Mouse (Mus musculus) T-helper 1 cell (primary cell): ENCODE results near the gene Cmss1.

Source experiments
- in situ Hi-C: fragments of 300-600 bp; cut with MboI, MseI; formaldehyde crosslinking; loops from one replicate; pipeline ENCODE4 v1.15.1; 2025; ENCODE audit warnings: high pct_unique_total_duplicates

Gene Cmss1

DNA sequence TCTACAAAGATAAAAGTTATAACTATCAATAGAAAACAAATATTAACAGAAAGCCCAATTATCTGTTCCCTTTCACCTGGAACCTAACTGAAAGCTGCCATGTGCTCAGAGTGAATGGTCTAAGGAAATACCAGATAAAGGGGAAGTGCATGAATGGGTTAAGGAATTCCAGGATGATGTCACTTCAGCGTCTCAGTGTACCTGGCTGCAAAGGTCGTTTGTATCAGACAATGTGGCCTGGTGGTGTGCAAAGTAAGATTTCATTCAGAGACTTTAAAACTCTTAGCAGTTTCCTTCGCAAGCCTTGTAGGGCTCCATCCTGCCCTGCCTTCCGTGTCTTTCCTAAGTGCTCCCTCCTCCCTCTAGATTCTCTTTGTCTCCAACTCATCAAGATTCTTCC, 173.5 kb downstream of the Cmss1 start:
- in situ Hi-C loops, result no loop called here

GRCm38 (mm10) chr16:57431294-57431693, 175.4 kb downstream of the Cmss1 start:
- in situ Hi-C loops, result no loop called here

DNA sequence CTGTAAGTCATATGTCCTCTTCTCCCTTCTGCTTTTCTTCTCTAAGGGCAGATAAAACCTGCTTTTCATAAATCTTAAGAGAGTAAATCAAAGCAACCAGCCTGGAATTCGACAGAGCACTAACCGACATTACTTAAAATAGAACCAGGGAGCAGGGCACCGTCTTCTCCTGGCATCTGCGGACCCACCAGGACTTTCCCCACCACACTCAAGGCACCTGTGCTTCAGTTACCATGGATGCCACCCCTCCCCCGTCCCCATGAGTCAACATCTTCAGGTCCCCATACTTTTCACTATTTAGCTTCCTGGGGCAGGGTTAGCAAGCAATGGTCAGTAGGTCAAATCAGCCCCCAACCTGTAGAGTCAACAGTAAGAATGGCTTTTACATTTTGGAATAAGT, 177.7 kb downstream of the Cmss1 start:
- in situ Hi-C loops, result no loop called here

GRCm38 (mm10) chr16:57427516-57428285, 179.0 kb downstream of the Cmss1 start:
- in situ Hi-C loops, result no loop called here

GRCm38 (mm10) chr16:57426680-57427079, 180.0 kb downstream of the Cmss1 start:
- in situ Hi-C loops, result no loop called here

DNA sequence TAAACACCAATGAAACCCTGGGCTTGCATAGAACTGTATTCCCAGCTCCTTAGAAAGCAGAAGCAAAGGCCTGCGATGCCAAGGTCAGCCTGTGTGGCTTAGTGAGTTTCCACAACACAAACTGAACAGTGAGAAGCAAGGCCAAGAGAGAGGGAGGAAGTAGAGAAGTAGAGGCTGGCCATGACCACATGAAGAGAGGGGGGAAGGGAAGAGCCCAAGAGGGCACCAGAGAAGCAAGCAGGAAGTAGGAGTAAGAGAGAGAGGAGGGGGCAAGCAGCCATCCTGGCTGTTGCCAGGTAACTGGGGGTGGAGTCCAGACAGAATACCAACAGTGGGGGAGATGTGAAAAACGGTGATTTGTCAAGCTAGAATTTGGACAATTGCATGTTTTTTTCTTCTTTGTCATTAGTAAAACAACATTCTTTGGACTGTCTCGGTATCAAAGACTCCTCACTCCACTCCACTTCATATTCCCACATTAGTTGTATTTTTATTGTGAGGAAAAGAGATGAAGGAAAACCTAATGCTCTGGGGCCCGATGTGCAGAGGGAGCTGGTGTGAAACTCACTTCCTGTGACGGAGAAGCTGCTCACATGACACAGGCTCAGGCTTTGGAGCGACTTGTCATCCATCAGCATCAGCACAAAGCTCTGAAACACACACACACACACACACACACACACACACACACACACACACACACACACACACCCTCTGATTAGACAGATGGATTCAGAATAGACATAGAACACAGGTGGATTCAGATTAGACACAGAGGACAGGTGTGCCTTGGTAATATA, 183.5 kb downstream of the Cmss1 start:
- in situ Hi-C loops, result no loop called here

GRCm38 (mm10) chr16:57421680-57422417, 184.8 kb downstream of the Cmss1 start:
- in situ Hi-C loops, result no loop called here

- in situ Hi-C loops, result no loop called here
These were observed 185.7 kb downstream of the Cmss1 start for GRCm38 (mm10) chr16:57420773-57421556.

GRCm38 (mm10) chr16:57419881-57420280, 186.8 kb downstream of the Cmss1 start:
- in situ Hi-C loops, result no loop called here

GRCm38 (mm10) chr16:57419332-57419731, 187.3 kb downstream of the Cmss1 start:
- in situ Hi-C loops, result no loop called here

DNA sequence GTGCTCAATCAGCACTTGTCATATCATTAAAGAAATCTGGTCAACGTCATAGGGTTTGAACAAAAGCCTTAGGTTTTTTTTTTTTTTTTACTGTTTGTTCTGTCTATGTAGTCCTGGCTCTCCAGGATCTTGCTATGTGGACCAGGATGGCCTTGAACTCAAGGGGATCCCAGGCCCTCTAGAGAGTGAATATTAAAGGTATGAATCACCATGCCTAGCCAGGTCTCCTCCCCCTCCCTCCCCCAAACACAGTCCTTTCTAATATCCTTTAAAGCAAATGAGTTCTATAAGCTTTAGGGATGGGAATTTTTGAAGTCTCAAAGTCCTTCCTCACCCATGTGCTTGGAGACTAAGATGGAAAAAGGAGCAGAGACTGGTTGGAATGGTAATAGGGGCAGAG, 188.7 kb downstream of the Cmss1 start:
- in situ Hi-C loops, result no loop called here

DNA sequence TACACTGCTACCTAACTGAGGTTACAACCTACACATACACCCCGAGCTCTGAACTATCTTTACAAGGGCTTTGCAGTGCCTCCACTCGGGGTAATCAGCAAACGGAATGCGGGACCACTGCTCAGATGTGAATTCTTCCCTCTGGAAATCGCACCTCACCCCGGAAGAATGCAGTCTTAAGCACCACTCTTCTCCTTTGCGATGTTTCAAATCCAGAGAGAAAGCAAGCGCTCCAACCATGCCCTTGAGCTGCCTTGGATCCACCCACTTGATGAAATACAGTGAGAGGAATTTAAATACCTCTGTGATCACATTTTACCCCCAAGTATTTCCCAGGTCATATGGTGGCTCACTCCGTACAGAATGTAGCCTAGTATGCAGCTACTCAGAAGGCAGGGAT, 189.6 kb downstream of the Cmss1 start:
- in situ Hi-C loops, result no loop called here

- in situ Hi-C loops, result no loop called here
These were observed 190.6 kb downstream of the Cmss1 start for GRCm38 (mm10) chr16:57416049-57416448.

DNA sequence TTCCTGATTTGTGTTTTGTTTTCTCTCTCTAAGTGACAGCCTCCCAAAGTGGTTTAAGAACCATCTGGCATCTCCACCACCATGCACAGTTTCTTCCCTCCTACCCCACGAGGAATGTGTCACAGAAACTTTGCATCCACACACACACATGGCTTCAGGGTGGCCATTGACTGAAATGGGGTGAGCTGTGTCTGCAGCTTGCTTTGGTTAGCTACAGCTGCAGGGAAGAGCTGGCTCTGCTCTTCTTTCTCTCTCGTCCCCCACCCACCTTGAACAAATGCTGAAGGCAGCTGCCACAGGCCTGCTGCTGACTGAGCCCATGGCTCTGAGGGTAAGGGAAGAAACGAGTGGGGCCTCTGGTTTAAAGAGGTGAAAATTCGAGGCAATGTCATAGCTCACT, 193.9 kb downstream of the Cmss1 start:
- in situ Hi-C loops, result no loop called here

GRCm38 (mm10) chr16:57403825-57404224, 202.8 kb downstream of the Cmss1 start:
- in situ Hi-C loops, result loop anchor here (10.0 kb wide), 1 partner anchor 171 kb away; no protein-coding TSS in a partner anchor

DNA sequence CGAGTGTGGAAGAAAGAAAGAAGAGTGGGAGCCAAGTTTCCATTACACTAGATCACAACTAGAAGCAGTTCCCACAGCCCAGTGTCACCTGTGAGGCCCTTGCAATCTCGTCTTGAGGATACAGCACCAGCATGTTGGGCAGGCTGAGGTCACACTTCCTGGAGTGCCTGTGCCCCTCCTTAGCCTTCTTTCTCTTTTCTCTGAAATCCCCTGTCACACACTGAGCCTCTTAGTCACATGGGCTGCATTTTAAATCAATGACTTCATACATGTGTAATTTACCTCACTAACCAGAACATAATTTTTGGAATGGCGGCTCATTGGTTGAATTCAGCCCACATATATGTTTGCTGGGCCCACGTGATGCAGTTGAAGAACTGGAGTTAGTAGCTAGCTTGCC, 203.8 kb downstream of the Cmss1 start:
- in situ Hi-C loops, result loop anchor here (10.0 kb wide), 1 partner anchor 172 kb away; no protein-coding TSS in a partner anchor

DNA sequence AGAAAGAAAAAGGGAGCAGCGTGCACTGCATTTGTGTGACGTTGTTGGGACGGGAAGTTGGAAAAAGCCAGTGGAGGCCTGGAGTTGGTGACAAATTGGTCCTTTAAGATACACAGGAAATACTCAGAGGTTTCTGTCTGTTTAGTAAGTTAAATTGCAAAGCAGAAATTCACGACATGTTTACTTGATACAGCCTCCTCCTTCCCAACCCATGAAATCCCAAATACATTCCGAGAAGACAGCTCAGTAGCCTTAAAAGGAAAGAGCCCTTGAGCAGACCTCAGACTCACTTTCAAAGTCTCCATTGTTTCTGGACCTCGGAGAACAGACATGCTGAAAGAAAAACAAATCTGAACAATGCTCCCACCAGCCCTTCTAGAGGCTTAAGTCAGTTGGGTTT, 205.0 kb downstream of the Cmss1 start:
- in situ Hi-C loops, result loop anchor here (10.0 kb wide), 1 partner anchor 173 kb away; no protein-coding TSS in a partner anchor

DNA sequence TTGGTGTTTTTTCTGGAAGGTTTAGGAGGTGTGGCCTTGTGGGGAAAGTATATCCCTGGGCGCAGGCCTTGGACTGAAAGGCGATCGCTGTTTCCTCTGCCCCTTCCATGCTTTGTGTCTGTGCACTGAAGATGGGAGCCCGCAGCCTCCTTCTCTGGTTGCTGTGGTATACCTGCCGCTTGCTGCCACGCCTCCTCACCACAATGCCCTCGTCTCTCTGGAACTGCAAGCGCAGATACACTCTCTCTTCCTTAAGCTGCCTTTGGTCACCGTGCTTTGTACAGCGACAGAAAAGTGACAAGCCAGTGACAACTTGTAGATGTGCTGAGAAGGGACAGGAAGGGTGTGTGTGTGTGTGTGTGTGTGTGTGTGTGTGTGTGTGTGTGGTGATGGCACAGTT, 207.1 kb downstream of the Cmss1 start:
- in situ Hi-C loops, result loop anchor here (5.0 kb wide), 1 partner anchor 107 kb away; the partner anchor contains the start of gene Tmem30c

- in situ Hi-C loops, result loop anchor here (5.0 kb wide), 1 partner anchor 106 kb away; the partner anchor contains the start of gene Tmem30c
These were observed 208.1 kb downstream of the Cmss1 start for GRCm38 (mm10) chr16:57398387-57399214.

- in situ Hi-C loops, result loop anchor here (5.0 kb wide), 1 partner anchor 106 kb away; the partner anchor contains the start of gene Tmem30c
These were observed 208.8 kb downstream of the Cmss1 start for GRCm38 (mm10) chr16:57397845-57398244.
